Mouse (Mus musculus): ENCODE results near the gene Pla2g5.

GRCm38 (mm10) chr4:138841386-138841785, 21.9 kb downstream of the Pla2g5 start:
- no peak for TF ChIP-seq CTCF (IDR thresholded peaks at IDR 0.05; ENCODE audit: low read depth, low read length)
- TF ChIP-seq GATA2 (IDR thresholded peaks at IDR 0.05; ENCODE audit: borderline replicate concordance, low read depth, low read length): no peak
- TF ChIP-seq TAL1 (conservative IDR thresholded peaks at IDR 0.05; ENCODE audit: low read depth, low read length): no peak
- no peak for TF ChIP-seq GATA1 (IDR thresholded peaks at IDR 0.05; ENCODE audit: borderline replicate concordance, low read length)
- no peak for TF ChIP-seq POLR2AphosphoS5 (IDR thresholded peaks at IDR 0.05; ENCODE audit: insufficient replicate concordance, low read depth, low read length)

Data from G1E (cell line).